Mouse (Mus musculus) forebrain, embryonic 14.5 days (tissue): Measurements from ENCODE around the gene Pakap. TPM values are rescaled to one million over a fixed set of nuclear protein-coding genes. Genes with fewer than 3 reads are reported as not detected.
A peak's percentile ranks its signal among the peaks of the same experiment; 100 is the strongest.

ENCODE experiments used
- ATAC-seq: fragments of 200-750 bp; cut with Nextera tagmentation; 2 replicates; pipeline ENCODE4 v1.8.0; 2017; ENCODE audit warnings: mild to moderate bottlenecking, moderate library complexity
- DNase-seq: peaks from one replicate; pipeline ENCODE4 v3.0.0-alpha.2; 2015; ENCODE audit warnings: low spot score
- H3K27ac ChIP-seq: fragments of 300-500 bp; sonication (generic); 2 replicates; pipeline ENCODE4 v1.5.1; 2014; ENCODE audit warnings: low read depth, mild to moderate bottlenecking, control low read depth, low read length, moderate library complexity
- H3K27me3 ChIP-seq: fragments of 300-500 bp; sonication (generic); replicated peaks from 2 replicates; pipeline ENCODE4 v1.6.1; 2014; ENCODE audit warnings: low read length, control low read depth, mixed read lengths; ENCODE audit not compliant: control insufficient read depth, insufficient read depth
- H3K36me3 ChIP-seq: fragments of 300-500 bp; sonication (generic); 2 replicates; pipeline ENCODE4 v1.6.1; 2014; ENCODE audit warnings: low read length, control low read depth; ENCODE audit not compliant: control insufficient read depth, insufficient read depth
- H3K4me1 ChIP-seq: fragments of 300-500 bp; sonication (generic); 2 replicates; pipeline ENCODE4 v1.6.1; 2014; ENCODE audit warnings: antibody characterized with exemption, low read length, control low read depth; ENCODE audit not compliant: control insufficient read depth, insufficient read depth
- H3K4me2 ChIP-seq: fragments of 300-500 bp; sonication (generic); 2 replicates; pipeline ENCODE4 v1.6.1; 2014; ENCODE audit warnings: mild to moderate bottlenecking, control low read depth, low read length
- H3K4me3 ChIP-seq: fragments of 300-500 bp; sonication (generic); 2 replicates; pipeline ENCODE4 v1.5.1; 2014; ENCODE audit warnings: low read depth, low read length, control low read depth
- H3K9ac ChIP-seq: fragments of 300-500 bp; sonication (generic); 2 replicates; pipeline ENCODE4 v1.6.1; 2014; ENCODE audit warnings: mild to moderate bottlenecking, low read length, control low read depth, moderate library complexity
- H3K9me3 ChIP-seq: fragments of 300-500 bp; sonication (generic); replicated peaks from 2 replicates; pipeline ENCODE4 v1.6.1; 2016; ENCODE audit warnings: low read length, control low read depth, mixed read lengths; ENCODE audit not compliant: control insufficient read depth
- WGBS: fragments of 180-500 bp; shearing (Covaris S2); extraction: QIAGEN DNeasy Blood & Tissue Kit; methylation state at CpG from one replicate; pipeline ENCODE4 v1.1.7; 2014; 5-methylcytosine and 5-hydroxymethylcytosine counted together
- polyA plus RNA-seq: library from polyadenylated mRNA; unstranded; fragments of >200 nt; fragmentation: Nextera tagmentation; extraction: Ambion mirVana; gene quantifications from 2 replicates; pipeline ENCODE4 v1.2.1, GENCODE M21; 2014

The Pakap gene
- polyA plus RNA-seq, 1 experiment from 2014 or later, result 4.1 TPM

DNA sequence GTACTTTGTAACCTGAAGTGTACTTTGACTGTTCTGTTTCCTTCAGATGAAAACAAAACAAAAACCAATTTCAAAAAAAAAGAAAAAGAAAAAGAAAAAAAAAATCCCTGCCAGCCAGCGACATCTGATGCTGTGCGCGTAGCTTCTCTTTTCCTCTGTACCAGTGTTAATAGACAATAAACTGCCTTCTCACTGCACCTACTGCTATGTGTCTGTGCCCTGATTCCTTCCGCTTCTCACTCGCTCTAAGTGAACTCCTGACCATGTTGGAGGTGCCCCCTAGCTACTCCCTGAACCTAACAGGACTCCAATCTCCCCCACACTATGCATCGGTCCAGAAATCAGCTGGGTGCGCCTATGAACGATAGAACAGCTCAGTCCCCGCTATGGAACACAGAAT lies 149.4 kb downstream of the Pakap start, which contains the start of gene Akap2:
Gene Akap2 (plus strand): TSS at position 304 of the 400 bp plus-strand sequence.
- 91% methylated on average over 9 of the region's 9 CpGs for WGBS
- no peak within 1 kb of the TSS for H3K27ac ChIP-seq
- no peak within 1 kb of the TSS for H3K4me3 ChIP-seq
- H3K27me3 ChIP-seq, result no peaks in the 10 kb centered on the region
- H3K4me2 ChIP-seq, result no peak within 1 kb of the TSS
- H3K36me3 ChIP-seq, result no peaks in the 10 kb centered on the region
- no peaks in the 10 kb centered on the region for H3K4me1 ChIP-seq
- H3K9me3 ChIP-seq, result no peaks in the 10 kb centered on the region
- no peak within 1 kb of the TSS for H3K9ac ChIP-seq
- ATAC-seq, result no peak
- no peak for DNase-seq

DNA sequence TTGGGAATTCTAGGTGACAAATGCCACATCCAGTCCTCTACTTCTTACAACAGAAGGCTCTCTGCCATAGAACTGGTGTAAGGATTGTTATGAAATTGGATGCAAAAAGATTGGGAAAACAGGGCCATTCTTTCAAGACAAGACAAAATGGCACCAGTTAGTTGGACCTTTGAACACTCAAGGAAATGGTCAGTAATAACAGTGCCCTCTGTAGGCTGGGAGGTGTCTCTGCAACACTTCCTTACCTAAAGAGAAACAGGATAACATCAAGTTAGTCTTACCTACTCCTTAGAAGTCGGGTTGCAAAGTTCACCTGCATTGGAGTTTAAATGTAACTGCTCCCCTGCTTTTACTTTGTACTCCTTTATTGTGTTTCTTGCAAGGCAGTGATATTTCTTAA lies 151.4 kb downstream of the Pakap start:
- no peak overlapping the region for H3K27ac ChIP-seq
- 77% methylated on average over 1 of the region's 1 CpGs for WGBS
- no peak for DNase-seq
- no peaks in the 10 kb centered on the region for H3K36me3 ChIP-seq
- H3K4me1 ChIP-seq, result no peaks in the 10 kb centered on the region
- no peaks in the 10 kb centered on the region for H3K27me3 ChIP-seq
- H3K4me3 ChIP-seq, result no peak overlapping the region
- H3K9ac ChIP-seq, result no peak overlapping the region
- H3K9me3 ChIP-seq, result no peaks in the 10 kb centered on the region
- no peak for ATAC-seq
- H3K4me2 ChIP-seq, result no peak overlapping the region

DNA sequence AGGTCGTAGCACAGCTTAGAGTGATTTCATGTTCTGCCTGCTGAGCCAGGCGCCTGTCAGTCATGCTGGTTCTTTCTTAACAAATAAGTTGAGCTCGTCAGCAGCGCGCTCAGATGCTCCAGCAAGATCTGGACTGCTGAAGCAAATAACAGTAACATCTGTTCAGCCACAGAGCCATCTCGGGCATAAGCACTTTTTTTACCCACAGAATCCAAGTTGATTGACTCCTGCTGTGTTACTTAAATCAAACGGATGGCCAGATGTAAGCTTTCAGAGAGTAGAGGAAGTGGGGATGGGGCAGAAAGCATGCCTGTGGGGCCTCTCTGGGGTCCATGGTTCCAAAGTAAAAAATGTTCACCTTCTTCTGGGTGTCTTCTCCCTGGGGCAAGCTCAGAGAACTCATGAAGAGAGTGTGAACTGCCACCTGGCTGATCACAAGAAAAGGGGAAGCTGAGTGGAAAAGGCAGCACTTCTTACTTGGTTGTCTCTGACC lies 152.9 kb downstream of the Pakap start:
- 0 out of 2 replicates have a peak, but pooled peaks have one; percentile 29 for ATAC-seq
- H3K4me3 ChIP-seq, result no peak overlapping the region
- peak; percentile 40 for DNase-seq

GRCm38 (mm10) chr4:57722296-57722695 lies 154.3 kb downstream of the Pakap start:
- no peak overlapping the region for H3K9ac ChIP-seq
- no peak overlapping the region for H3K27ac ChIP-seq
- H3K36me3 ChIP-seq, result no peaks in the 10 kb centered on the region
- no peak overlapping the region for H3K4me2 ChIP-seq
- no peaks in the 10 kb centered on the region for H3K4me1 ChIP-seq
- H3K4me3 ChIP-seq, result no peak overlapping the region
- H3K9me3 ChIP-seq, result no peaks in the 10 kb centered on the region
- no peaks in the 10 kb centered on the region for H3K27me3 ChIP-seq
- DNase-seq (no peak), ATAC-seq (no peak)
- WGBS, result 96% methylated on average over 4 of the region's 4 CpGs

More for the DNA sequence above, 152.9 kb downstream of the Pakap start:
- Histone ChIP-seq H3K4me2 (no peak overlapping the region), H3K27ac (no peak overlapping the region), H3K36me3 (no peaks in the 10 kb centered on the region), H3K9me3 (no peaks in the 10 kb centered on the region), H3K27me3 (no peaks in the 10 kb centered on the region), H3K4me1 (no peaks in the 10 kb centered on the region), H3K9ac (no peak overlapping the region)
- 28% methylated on average over 7 of the region's 7 CpGs for WGBS

DNA sequence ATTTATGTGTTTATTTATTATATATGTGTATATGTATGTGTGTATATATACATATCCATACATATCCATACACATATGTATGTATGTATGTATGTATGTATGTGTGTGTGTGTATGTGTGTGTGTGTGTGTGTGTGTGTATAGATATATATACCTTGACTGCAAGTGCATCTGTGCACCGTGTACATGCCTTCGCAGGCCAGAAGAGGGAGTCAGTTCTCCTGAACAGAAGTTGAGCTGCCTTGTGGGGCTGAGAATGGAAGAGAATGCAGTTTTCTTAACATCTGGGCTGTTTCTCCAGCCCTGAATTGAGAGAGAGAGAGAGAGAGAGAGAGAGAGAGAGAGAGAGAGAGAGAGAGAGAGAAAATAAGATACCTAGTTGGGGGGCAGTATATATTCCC lies 155.7 kb downstream of the Pakap start:
- H3K27me3 ChIP-seq, result no peaks in the 10 kb centered on the region
- H3K36me3 ChIP-seq, result no peaks in the 10 kb centered on the region
- no peaks in the 10 kb centered on the region for H3K9me3 ChIP-seq
- WGBS, result 51% methylated on average over 2 of the region's 2 CpGs
- no peaks in the 10 kb centered on the region for H3K4me1 ChIP-seq
- no peak overlapping the region for H3K4me2 ChIP-seq
- DNase-seq (no peak), ATAC-seq (no peak)
- no peak overlapping the region for H3K27ac ChIP-seq
- no peak overlapping the region for H3K9ac ChIP-seq
- no peak overlapping the region for H3K4me3 ChIP-seq

- DNase-seq (no peak), ATAC-seq (no peak)
- Histone ChIP-seq H3K27me3 (no peaks in the 10 kb centered on the region), H3K4me1 (no peaks in the 10 kb centered on the region), H3K9me3 (no peaks in the 10 kb centered on the region), H3K9ac (no peak overlapping the region), H3K4me2 (no peak overlapping the region), H3K36me3 (no peaks in the 10 kb centered on the region), H3K27ac (no peak overlapping the region), H3K4me3 (no peak overlapping the region)
- WGBS, result 78% methylated on average over 1 of the region's 1 CpGs
These were observed 157.6 kb downstream of the Pakap start for GRCm38 (mm10) chr4:57725569-57725968.

DNA sequence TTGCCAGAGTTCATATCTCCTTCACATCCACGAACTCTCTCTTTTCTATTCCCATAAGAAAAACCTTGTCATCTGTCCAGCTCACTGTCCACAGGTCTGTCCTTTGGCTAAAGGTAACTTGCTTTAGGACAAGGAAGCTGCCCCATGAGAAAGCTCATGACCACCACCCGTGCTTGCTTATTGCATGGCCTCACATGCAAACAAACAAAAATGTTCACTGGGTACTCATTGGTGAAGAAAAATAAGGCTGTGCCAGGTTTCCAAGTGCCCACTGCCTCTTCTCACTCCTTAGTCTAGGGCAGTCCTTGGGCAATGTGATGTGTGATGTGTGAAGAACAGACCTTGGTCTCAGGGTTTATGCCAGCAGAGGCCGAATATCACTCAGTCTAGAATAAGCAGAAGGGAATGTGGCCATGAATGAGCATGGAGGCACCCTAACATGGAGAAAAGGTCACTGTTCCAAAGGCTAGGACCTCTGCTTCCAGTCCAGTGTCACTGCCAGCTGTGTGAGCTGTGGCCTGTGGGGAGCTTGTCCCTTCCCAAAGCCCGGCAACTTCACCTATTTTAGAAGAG lies 160.7 kb downstream of the Pakap start:
- H3K9ac ChIP-seq, result no peak overlapping the region
- no peak overlapping the region for H3K4me2 ChIP-seq
- no peaks in the 10 kb centered on the region for H3K36me3 ChIP-seq
- no peak overlapping the region for H3K4me3 ChIP-seq
- DNase-seq, result no peak
- no peak for ATAC-seq
- H3K9me3 ChIP-seq, result no peaks in the 10 kb centered on the region
- H3K4me1 ChIP-seq, result no peaks in the 10 kb centered on the region
- WGBS, result 86% methylated on average over 4 of the region's 4 CpGs
- H3K27ac ChIP-seq, result no peak overlapping the region
- H3K27me3 ChIP-seq, result no peaks in the 10 kb centered on the region

- no peaks in the 10 kb centered on the region for H3K9me3 ChIP-seq
- H3K4me2 ChIP-seq, result no peak overlapping the region
- no peak overlapping the region for H3K27ac ChIP-seq
- no peaks in the 10 kb centered on the region for H3K27me3 ChIP-seq
- no peak overlapping the region for H3K4me3 ChIP-seq
- 90% methylated on average over 6 of the region's 6 CpGs for WGBS
- no peaks in the 10 kb centered on the region for H3K36me3 ChIP-seq
- ATAC-seq (no peak), DNase-seq (no peak)
- H3K4me1 ChIP-seq, result no peaks in the 10 kb centered on the region
- H3K9ac ChIP-seq, result no peak overlapping the region
These were observed 162.1 kb downstream of the Pakap start for GRCm38 (mm10) chr4:57730047-57730446.

- ATAC-seq, result no peak
- H3K9me3 ChIP-seq, result no peaks in the 10 kb centered on the region
- H3K4me2 ChIP-seq, result no peak overlapping the region
- H3K36me3 ChIP-seq, result no peaks in the 10 kb centered on the region
- no peak for DNase-seq
- no peak overlapping the region for H3K27ac ChIP-seq
- no peaks in the 10 kb centered on the region for H3K4me1 ChIP-seq
- no peaks in the 10 kb centered on the region for H3K27me3 ChIP-seq
- no peak overlapping the region for H3K9ac ChIP-seq
- no peak overlapping the region for H3K4me3 ChIP-seq
- 81% methylated on average over 11 of the region's 11 CpGs for WGBS
These were observed 163.0 kb downstream of the Pakap start for GRCm38 (mm10) chr4:57730801-57731598.
